Mouse (Mus musculus) adrenal gland, adult 8-10 months (tissue): ENCODE data around the gene Rasgrp2. TPM values are rescaled to one million over a fixed set of nuclear protein-coding genes. Genes with fewer than 3 reads are reported as not detected.

Experiments used
- DNase-seq: peaks from one replicate; pipeline ENCODE4 v3.0.0; 2022
- total RNA-seq, 4 experiments: library from RNA; stranded (reverse); gene quantifications; 2 replicates each; pipeline ENCODE4 v1.2.4; 2022

Rasgrp2 gene
- total RNA-seq, 4 experiments from 2014 or later, result 31.5 to 52.2 (median 34.5) TPM

- DNase-seq, result no peak
These were observed 29.5 kb downstream of the Rasgrp2 start for GRCm38 (mm10) chr19:6428501-6429200.

- no peak for DNase-seq
These were observed 43.9 kb downstream of the Rasgrp2 start for GRCm38 (mm10) chr19:6443016-6443415.

GRCm38 (mm10) chr19:6445761-6446423 is 46.8 kb downstream of the Rasgrp2 start:
- DNase-seq, result no peak

GRCm38 (mm10) chr19:6446736-6447437 is 47.7 kb downstream of the Rasgrp2 start:
- DNase-seq, result peak; percentile 44

- no peak for DNase-seq
These were observed 49.6 kb downstream of the Rasgrp2 start for GRCm38 (mm10) chr19:6448752-6449151.

GRCm38 (mm10) chr19:6449841-6450240 is 50.7 kb downstream of the Rasgrp2 start:
- DNase-seq, result no peak

- peak; percentile 70 for DNase-seq
These were observed 52.9 kb downstream of the Rasgrp2 start for GRCm38 (mm10) chr19:6452030-6452494.

GRCm38 (mm10) chr19:6452672-6453310 is 53.7 kb downstream of the Rasgrp2 start:
- no peak for DNase-seq

- no peak for DNase-seq
These were observed 54.2 kb downstream of the Rasgrp2 start for GRCm38 (mm10) chr19:6453349-6453748.

GRCm38 (mm10) chr19:6454041-6454720 is 55.0 kb downstream of the Rasgrp2 start:
- no peak for DNase-seq

GRCm38 (mm10) chr19:6459504-6459903 is 60.4 kb downstream of the Rasgrp2 start:
- DNase-seq, result no peak

- no peak for DNase-seq
These were observed 63.7 kb downstream of the Rasgrp2 start for GRCm38 (mm10) chr19:6462841-6463240.

- no peak for DNase-seq
These were observed 65.3 kb downstream of the Rasgrp2 start for GRCm38 (mm10) chr19:6464306-6465071.

Other genes starting within 250 kb of the Rasgrp2 start
- gene Majin, start 215.0 kb upstream of the Rasgrp2 start, total RNA-seq, result 1 to 10 TPM; 2.0 to 4.4 (median 3.5) TPM
- 10 to 100 TPM; 23.4 to 37.6 (median 29.4) TPM for gene Gpha2, start 173.0 kb upstream of the Rasgrp2 start, total RNA-seq
- 100 to 1,000 TPM; 103 to 160 (median 124) TPM for gene Ppp2r5b, start 163.5 kb upstream of the Rasgrp2 start, total RNA-seq
- 10 to 100 TPM; 38.6 to 57.9 (median 48.3) TPM for gene Atg2a, start 157.7 kb upstream of the Rasgrp2 start, total RNA-seq
- 100 to 1,000 TPM in 3 of 4 experiments, 10 to 100 TPM in 1; 90.8 to 130 (median 118) TPM for gene Ehd1, start 122.6 kb upstream of the Rasgrp2 start, total RNA-seq
- gene Cdc42bpg, start 92.9 kb upstream of the Rasgrp2 start, total RNA-seq, result 10 to 100 TPM; 24.4 to 45.7 (median 38.4) TPM
- 10 to 100 TPM; 53.4 to 67.8 (median 64.5) TPM for gene Men1, start 64.4 kb upstream of the Rasgrp2 start, total RNA-seq
- 10 to 100 TPM; 40.6 to 81.6 (median 61.5) TPM for gene Map4k2, start 58.2 kb upstream of the Rasgrp2 start, total RNA-seq
- gene Sf1, start 35.6 kb upstream of the Rasgrp2 start, total RNA-seq, result 100 to 1,000 TPM; 193 to 274 (median 215) TPM
- gene Pygm, start 14.9 kb upstream of the Rasgrp2 start, total RNA-seq, result 100 to 1,000 TPM in 2 of 4 experiments, 10 to 100 TPM in 2; 47.6 to 119 (median 92.8) TPM
- gene Nrxn2, start 19.4 kb downstream of the Rasgrp2 start, total RNA-seq, result 10 to 100 TPM in 3 of 4 experiments, 1 to 10 TPM in 1; 8.8 to 12.5 (median 11.5) TPM
- under 1 TPM in 1 of 4 experiments, not detected in 3; 0.31 TPM for gene Slc22a12, start 143.7 kb downstream of the Rasgrp2 start, total RNA-seq